Mouse (Mus musculus): ENCODE results near the gene Nptx1. TPM values are rescaled to one million over a fixed set of nuclear protein-coding genes. Genes with fewer than 3 reads are reported as not detected.

Nptx1 gene
- total RNA-seq (2023), result 0.09 TPM

DNA sequence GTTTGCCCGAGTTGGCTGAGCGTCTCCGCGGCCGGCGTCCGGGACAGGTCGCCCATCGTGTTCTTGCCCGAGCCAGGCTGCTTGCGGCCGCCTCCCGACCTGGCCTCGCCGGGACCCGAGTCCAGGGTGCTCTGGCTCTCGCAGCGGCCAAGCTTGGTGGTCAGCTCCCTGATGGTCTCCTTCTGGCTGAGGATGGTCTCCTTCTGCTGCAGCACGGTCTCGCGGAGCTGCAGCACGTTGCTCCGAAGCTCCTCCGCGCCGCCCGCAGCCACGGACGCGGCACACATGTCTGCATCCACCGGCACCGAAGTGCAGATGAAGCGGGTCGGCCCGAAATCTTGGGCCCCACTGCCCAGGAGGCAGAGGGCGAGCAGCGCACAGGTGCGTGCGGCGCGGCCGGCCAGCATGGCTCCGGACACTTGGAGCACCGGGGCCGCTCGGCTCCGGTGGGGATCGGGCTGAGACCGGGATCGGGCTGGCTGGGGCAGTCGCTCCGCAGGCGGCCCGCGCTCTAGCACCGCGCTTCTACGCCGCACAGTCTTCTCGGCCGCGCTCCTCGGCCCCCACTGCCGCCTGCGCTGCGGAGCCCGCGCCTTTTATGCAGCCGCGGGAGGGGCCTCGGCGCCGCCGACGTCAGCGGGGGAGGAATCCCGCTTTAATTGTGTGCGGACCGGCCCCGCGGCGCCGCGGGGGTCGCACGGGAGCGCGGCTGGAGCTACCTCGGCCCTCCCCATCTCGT lies at the start of gene Nptx1:
Nptx1 (minus strand) TSS at position 571 of the 739 bp plus-strand sequence.

DNA sequence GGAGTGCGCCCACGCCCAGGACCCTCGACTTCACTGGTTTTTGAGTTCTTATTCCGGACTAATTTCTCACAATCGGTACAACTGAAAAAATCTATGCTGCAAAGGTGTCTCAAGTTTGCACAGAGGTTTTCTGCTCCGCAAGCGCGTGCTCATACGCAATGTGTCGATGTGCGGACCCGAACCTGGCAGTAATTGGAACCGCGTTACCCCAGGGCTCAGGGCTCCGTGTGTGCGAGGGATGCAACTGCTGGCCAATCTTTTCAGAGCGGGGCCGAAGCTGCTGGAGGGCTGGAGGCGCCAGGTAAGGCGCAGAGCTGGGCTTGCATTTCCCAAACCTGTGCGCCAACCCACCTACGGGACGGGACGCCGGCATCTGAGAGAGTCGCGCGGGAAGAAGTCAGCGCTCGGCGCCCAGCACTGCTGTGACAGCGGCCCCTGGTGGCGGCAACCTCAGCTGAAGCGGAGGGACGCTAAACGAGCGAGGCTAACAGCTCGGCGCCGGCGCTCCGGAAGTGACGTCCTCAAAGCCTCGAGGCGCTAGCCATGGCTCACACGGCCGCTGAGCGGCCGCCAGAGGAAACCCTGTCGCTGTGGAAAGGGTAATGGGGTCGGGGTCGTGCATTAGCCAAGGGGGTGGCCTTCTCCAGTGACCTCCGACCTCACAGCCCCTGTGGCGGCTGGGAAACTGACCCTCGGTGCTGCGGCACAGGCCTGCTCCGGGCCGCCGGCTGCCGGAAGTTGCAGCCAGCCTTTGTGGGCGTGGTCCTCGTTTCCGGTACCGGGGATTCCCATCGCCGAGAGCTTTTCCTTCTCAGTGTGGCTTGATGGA lies 56.5 kb downstream of the Nptx1 start, which contains the start of gene Endov:
Endov (plus strand) TSS at position 487 of the 829 bp plus-strand sequence.

Other genes with a start within 250 kb of the Nptx1 start
- gene Eif4a3, start 247.7 kb downstream of the Nptx1 start, total RNA-seq (2023), result 159 TPM
- gene Card14, start 240.0 kb downstream of the Nptx1 start, total RNA-seq (2023), result not detected
- 24.3 TPM for gene Sgsh, start 192.2 kb downstream of the Nptx1 start, total RNA-seq (2023)
- gene Slc26a11, start 192.2 kb downstream of the Nptx1 start, total RNA-seq (2023), result 29.6 TPM
- gene Rnf213, start 154.7 kb downstream of the Nptx1 start, total RNA-seq (2023), result 146 TPM
- gene Endov, start 56.4 kb downstream of the Nptx1 start, total RNA-seq (2023), result 32.5 TPM
- gene Rptor, start 55.2 kb upstream of the Nptx1 start, total RNA-seq (2023), result 80.3 TPM

All from CD8-positive naive resting alpha-beta T cell, adult 57 days (primary cell).